Mouse (Mus musculus) heart, embryonic 11.5 days (tissue): ENCODE results near the gene Prkaca. TPM values are rescaled to one million over a fixed set of nuclear protein-coding genes. Genes with fewer than 3 reads are reported as not detected.

Source experiments
- ATAC-seq: fragments of 200-750 bp; cut with Nextera tagmentation; replicated peaks from 2 replicates; pipeline ENCODE4 v1.8.0; 2017; ENCODE audit warnings: moderate library complexity; ENCODE audit not compliant: insufficient number of reproducible peaks, low FRiP score, low TSS enrichment
- H3K27ac ChIP-seq: fragments of 300-500 bp; sonication (generic); 2 replicates; pipeline ENCODE4 v1.5.1; 2014; ENCODE audit warnings: mild to moderate bottlenecking, low read depth, low read length
- H3K27me3 ChIP-seq: fragments of 300-500 bp; sonication (generic); 2 replicates; pipeline ENCODE4 v1.6.1; 2014; ENCODE audit warnings: mild to moderate bottlenecking, low read length, mixed read lengths; ENCODE audit not compliant: control insufficient read depth, insufficient read depth
- H3K36me3 ChIP-seq: fragments of 300-500 bp; sonication (generic); 2 replicates; pipeline ENCODE4 v1.6.1; 2014; ENCODE audit warnings: mild to moderate bottlenecking, low read length, moderate library complexity, mixed read lengths; ENCODE audit not compliant: control insufficient read depth, insufficient read depth
- H3K4me1 ChIP-seq: fragments of 300-500 bp; sonication (generic); 2 replicates; pipeline ENCODE4 v1.6.1; 2014; ENCODE audit warnings: low read length; ENCODE audit not compliant: control insufficient read depth, insufficient read depth
- H3K4me2 ChIP-seq: fragments of 300-500 bp; sonication (generic); 2 replicates; pipeline ENCODE4 v1.6.1; 2014; ENCODE audit warnings: mild to moderate bottlenecking, moderate library complexity
- H3K4me3 ChIP-seq: fragments of 300-500 bp; sonication (generic); 2 replicates; pipeline ENCODE4 v1.5.1; 2014; ENCODE audit warnings: low read depth, low read length
- H3K9ac ChIP-seq: fragments of 300-500 bp; sonication (generic); 2 replicates; pipeline ENCODE4 v1.6.1; 2014; ENCODE audit warnings: mild to moderate bottlenecking, low read depth, low read length, moderate library complexity
- H3K9me3 ChIP-seq: fragments of 300-500 bp; sonication (generic); replicated peaks from 2 replicates; pipeline ENCODE4 v1.6.1; 2016; ENCODE audit warnings: low read length; ENCODE audit not compliant: control insufficient read depth
- WGBS: fragments of 180-500 bp; shearing (Covaris S2); extraction: QIAGEN DNeasy Blood & Tissue Kit; methylation state at CpG from one replicate; pipeline ENCODE4 v1.1.7; 2014; ENCODE audit not compliant: insufficient replicate concordance; 5-methylcytosine and 5-hydroxymethylcytosine counted together
- polyA plus RNA-seq: library from polyadenylated mRNA; unstranded; fragments of >200 nt; fragmentation: Nextera tagmentation; extraction: Ambion mirVana; gene quantifications from 2 replicates; pipeline ENCODE4 v1.2.1, GENCODE M21; 2014

Gene Prkaca
- polyA plus RNA-seq: 136 and 139 TPM in 2 replicates

DNA sequence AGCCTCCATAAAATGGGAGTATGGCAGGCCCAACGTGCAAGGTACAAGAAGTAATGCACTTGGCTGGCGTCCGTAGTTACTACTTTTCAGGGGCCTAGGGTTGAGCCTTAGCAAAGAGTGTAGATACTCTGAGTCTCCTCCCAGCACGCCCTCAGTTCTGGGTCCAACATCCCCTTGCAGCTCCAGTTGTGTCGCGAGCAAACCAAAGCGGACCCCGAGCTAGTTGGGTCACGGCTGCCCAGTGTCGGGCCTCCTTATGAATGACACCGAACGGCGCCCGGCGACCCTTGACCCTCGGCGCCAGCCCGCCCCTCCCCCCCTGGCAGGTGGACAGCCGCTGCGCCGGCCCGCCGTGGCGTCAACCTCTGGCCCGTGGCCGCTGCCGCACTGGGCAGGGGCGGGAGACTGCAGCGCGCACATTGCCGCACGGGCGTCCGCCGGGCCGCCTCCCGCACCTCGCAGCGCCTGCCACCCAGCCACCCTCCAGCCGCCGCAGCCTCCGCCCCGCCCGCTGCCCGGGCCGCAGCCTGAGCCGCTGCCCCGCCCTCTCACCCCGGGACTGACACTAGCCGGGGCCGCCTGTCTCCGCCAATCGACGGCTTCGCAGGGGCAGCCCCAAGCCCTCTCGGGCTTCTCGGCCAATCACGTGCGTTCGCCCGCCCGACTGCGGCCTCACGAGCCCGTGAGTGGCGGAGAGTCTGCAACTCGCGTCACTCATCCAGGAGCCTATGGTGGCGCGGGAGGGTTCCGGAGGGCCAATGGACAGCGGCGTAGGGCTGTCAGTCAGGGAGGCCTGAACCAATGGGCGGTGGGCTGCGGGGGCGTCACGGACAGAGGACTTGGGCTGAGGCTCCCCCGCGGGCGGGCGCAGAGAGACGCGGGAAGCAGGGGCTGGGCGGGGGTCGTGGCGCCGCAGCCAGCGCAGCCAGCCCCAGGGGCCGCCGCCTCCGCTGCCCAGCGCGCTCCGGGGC is at the start of gene Prkaca:
Prkaca (plus strand) TSS at position 844 of the 971 bp plus-strand sequence.
- WGBS: under 1% methylated on average over 86 of the region's 94 CpGs
- H3K27ac ChIP-seq: peak within 1 kb of the TSS; percentile 68
- no peaks in the 10 kb centered on the region for H3K27me3 ChIP-seq
- H3K9ac ChIP-seq: peak within 1 kb of the TSS; percentile 88
- peak within 1 kb of the TSS; percentile 90 for H3K4me2 ChIP-seq
- H3K4me3 ChIP-seq: peak within 1 kb of the TSS; percentile 98
- H3K36me3 ChIP-seq: peaks cover 16% of the 10 kb centered on the region
- ATAC-seq: peak; percentile 99
- peaks cover 26% of the 10 kb centered on the region for H3K4me1 ChIP-seq
- H3K9me3 ChIP-seq: no peaks in the 10 kb centered on the region

DNA sequence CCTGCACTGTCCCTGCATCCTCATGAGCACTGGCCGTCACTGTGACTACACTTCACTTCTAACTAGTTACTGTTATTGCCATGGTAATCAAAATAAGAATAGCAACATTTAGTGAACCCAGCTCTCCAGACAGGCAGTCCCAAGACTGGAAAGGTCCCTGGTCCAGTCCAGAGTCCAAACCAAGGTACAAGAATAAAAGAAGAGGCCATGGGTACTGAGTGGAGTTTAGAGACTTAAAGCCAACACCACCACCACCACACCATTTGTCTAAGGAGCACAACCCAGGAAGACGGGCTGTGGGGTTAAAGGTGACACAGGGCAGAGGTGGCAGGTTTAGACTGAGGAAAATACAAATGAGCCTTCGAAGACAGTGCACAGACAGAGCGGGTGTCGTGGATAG is 48.2 kb upstream of the Prkaca start:
- Histone ChIP-seq H3K4me1 (no peaks in the 10 kb centered on the region), H3K9me3 (no peaks in the 10 kb centered on the region), H3K27me3 (no peaks in the 10 kb centered on the region), H3K27ac (no peak overlapping the region), H3K4me3 (no peak overlapping the region), H3K36me3 (peaks cover 8% of the 10 kb centered on the region), H3K9ac (no peak overlapping the region), H3K4me2 (no peak overlapping the region)
- no peak for ATAC-seq
- 88% methylated on average over 5 of the region's 5 CpGs for WGBS

DNA sequence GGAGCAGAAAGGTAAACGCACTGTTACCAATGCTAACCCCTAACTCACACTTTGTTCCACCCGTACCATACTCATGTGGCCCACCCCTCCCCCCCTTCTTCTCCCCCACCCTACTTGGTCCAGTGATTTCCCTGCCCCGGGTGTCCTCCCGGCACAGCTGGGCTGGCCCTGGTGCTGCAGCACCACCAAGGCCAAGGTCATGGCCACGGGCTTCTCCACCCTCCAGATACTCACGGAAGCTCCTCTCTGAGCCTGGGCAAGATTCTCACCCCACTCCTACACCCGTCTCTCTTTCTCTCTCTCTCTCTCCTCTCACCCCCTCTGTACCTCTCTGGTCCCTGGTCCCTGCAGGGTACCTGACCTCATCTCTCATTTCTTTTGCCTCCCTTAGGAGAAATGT is 46.5 kb upstream of the Prkaca start:
- H3K36me3 ChIP-seq: peaks cover 17% of the 10 kb centered on the region
- WGBS: 75% methylated on average over 7 of the region's 7 CpGs
- H3K9me3 ChIP-seq: no peaks in the 10 kb centered on the region

DNA sequence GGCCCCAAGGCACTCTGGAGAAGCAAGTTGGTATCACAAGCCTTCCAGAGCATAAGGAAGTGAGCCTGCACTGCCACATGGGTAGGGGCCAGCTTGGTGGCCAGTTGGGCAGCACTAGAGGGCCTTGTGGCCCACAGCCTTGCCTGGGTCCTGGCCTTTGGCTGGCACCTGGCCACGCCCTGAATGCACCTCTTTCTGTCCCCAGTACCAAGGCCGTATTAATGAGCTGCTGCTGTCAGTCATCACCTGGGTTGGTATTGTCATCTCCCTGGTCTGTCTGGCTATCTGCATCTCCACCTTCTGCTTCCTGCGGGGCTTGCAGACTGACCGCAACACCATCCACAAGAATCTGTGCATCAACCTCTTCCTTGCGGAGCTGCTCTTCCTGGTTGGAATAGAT is 38.6 kb upstream of the Prkaca start:
- 76% methylated on average over 5 of the region's 5 CpGs for WGBS
- H3K4me3 ChIP-seq: no peak overlapping the region

More for the DNA sequence above, 46.5 kb upstream of the Prkaca start:
- Histone ChIP-seq H3K4me2 (no peak overlapping the region), H3K4me3 (no peak overlapping the region), H3K4me1 (no peaks in the 10 kb centered on the region), H3K27me3 (no peaks in the 10 kb centered on the region), H3K9ac (no peak overlapping the region), H3K27ac (no peak overlapping the region)
- ATAC-seq: no peak

DNA sequence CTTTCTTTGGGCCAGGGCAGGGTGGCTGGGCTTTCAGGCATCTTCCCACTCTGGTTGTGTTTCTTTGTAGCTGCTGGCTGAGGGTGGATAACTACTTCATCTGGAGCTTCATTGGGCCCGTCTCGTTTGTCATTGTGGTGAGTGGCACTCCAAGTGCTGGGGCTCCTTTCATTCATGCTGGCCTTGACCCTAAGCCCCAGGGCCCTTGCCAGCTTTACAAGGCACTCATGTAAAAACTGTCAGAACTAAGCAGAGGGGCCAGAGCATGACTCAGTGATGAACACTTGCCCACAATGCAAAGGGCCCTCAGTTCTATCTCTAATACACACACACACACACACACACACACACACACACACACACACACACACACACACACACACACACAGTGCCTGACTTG is 37.8 kb upstream of the Prkaca start:
- no peak overlapping the region for H3K9ac ChIP-seq
- 84% methylated on average over 2 of the region's 2 CpGs for WGBS
- no peaks in the 10 kb centered on the region for H3K4me1 ChIP-seq
- H3K27me3 ChIP-seq: no peaks in the 10 kb centered on the region
- no peak overlapping the region for H3K4me3 ChIP-seq
- peaks cover 39% of the 10 kb centered on the region for H3K36me3 ChIP-seq
- no peak overlapping the region for H3K4me2 ChIP-seq
- no peak overlapping the region for H3K27ac ChIP-seq
- ATAC-seq: no peak
- H3K9me3 ChIP-seq: no peaks in the 10 kb centered on the region

More for the DNA sequence above, 38.6 kb upstream of the Prkaca start:
- Histone ChIP-seq H3K27me3 (no peaks in the 10 kb centered on the region), H3K4me1 (no peaks in the 10 kb centered on the region), H3K4me2 (no peak overlapping the region), H3K9ac (no peak overlapping the region), H3K36me3 (peaks cover 46% of the 10 kb centered on the region), H3K9me3 (no peaks in the 10 kb centered on the region), H3K27ac (no peak overlapping the region)
- ATAC-seq: no peak

DNA sequence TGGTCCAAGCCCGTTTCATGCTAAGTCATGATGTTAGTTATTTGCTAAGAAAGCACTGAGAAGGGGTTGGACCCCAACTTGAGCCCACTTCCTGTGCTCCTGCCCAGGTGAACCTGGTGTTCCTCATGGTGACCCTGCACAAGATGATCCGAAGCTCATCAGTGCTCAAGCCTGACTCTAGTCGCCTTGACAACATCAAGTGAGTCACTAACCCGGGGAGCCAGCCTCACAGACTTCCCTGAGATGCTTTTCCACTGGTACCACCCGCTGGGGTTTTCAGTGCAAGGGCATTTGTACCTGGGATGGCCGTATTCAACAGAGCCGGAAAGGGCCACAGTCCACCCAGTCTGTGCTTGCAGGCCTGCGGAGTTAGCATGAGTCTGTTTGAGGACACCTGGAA is 37.4 kb upstream of the Prkaca start:
- WGBS: 85% methylated on average over 8 of the region's 8 CpGs
- peaks cover 35% of the 10 kb centered on the region for H3K36me3 ChIP-seq
- no peak overlapping the region for H3K27ac ChIP-seq
- no peaks in the 10 kb centered on the region for H3K9me3 ChIP-seq
- H3K27me3 ChIP-seq: no peaks in the 10 kb centered on the region
- H3K9ac ChIP-seq: no peak overlapping the region
- no peak overlapping the region for H3K4me2 ChIP-seq
- H3K4me1 ChIP-seq: no peaks in the 10 kb centered on the region
- no peak for ATAC-seq
- H3K4me3 ChIP-seq: no peak overlapping the region

DNA sequence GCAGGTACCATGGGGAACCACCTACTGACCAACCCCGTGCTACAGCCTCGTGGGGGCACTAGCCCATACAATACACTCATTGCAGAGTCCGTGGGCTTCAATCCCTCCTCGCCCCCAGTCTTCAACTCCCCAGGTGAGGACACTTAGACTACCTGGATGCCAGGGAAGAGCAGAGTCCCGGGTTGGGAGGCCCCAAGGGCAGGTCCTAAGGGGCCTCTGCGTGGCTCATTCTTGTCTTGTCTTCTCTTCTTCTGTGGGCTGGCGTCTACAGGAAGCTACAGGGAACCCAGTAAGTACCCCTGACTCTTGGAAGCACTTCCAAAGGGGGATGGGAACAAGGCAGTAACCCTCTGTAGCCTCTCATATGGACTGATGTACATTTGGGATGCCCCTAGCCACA is 35.1 kb upstream of the Prkaca start:
- WGBS: 85% methylated on average over 7 of the region's 7 CpGs
- no peak for ATAC-seq
- no peak overlapping the region for H3K4me3 ChIP-seq
- no peaks in the 10 kb centered on the region for H3K9me3 ChIP-seq
- no peak overlapping the region for H3K9ac ChIP-seq
- no peak overlapping the region for H3K27ac ChIP-seq
- no peak overlapping the region for H3K4me2 ChIP-seq
- no peaks in the 10 kb centered on the region for H3K27me3 ChIP-seq
- H3K4me1 ChIP-seq: no peaks in the 10 kb centered on the region
- H3K36me3 ChIP-seq: peaks cover 22% of the 10 kb centered on the region

DNA sequence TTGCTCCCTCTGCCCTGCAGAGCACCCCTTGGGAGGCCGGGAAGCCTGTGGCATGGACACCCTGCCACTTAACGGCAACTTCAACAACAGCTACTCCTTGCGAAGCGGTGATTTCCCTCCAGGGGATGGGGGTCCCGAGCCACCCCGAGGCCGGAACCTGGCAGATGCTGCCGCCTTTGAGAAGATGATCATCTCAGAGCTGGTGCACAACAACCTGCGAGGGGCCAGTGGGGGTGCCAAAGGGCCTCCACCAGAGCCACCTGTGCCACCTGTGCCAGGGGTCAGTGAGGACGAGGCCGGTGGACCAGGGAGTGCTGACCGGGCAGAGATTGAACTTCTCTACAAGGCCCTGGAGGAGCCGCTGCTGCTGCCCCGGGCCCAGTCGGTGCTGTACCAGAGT is 34.5 kb upstream of the Prkaca start:
- Histone ChIP-seq H3K4me1 (no peaks in the 10 kb centered on the region), H3K27me3 (no peaks in the 10 kb centered on the region), H3K9me3 (no peaks in the 10 kb centered on the region), H3K4me2 (no peak overlapping the region), H3K27ac (no peak overlapping the region), H3K9ac (no peak overlapping the region), H3K4me3 (no peak overlapping the region), H3K36me3 (peaks cover 22% of the 10 kb centered on the region)
- 94% methylated on average over 15 of the region's 15 CpGs for WGBS
- ATAC-seq: no peak
